In the genomic region with DNA sequence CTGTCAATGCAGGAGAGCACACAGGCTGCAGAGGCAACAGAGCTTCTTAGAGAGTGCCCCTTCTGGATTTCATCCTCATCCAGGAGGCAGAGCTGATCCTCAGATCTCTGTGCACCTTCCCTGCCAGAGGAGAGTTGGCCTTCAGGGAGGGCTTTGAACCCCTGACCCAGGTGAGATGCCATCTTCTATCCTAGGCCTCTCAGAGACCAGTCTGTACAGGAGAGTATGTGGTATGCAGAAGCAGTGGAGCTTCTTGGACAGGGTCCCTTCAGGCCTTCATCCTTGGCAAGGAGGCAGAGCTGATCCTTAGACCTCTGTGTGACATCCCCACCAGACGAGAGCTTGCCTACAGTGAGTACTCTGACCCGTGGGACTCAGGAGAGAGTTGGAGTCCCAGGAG, we compare ENCODE assay signal across 23 mouse cellular contexts.
"Had no signal": no experiment of that assay in that cellular context is flagged by ENCODE, and none has a peak within 500 bp of the region (broad histone marks: within the 10 kb centered on the region; RNA-seq: fewer than 3 reads in every experiment).

No protein-coding gene starts in this region.

- DNase-seq: kidney, adult 18-20 months; kidney, postnatal 25 days; layer of hippocampus, adult 9-11 months; liver; lung, adult 18-20 months; lung, postnatal 10 days; lung, postnatal 36 days; right cerebral cortex, adult 18-20 months; right cerebral cortex, postnatal 14 days; right cerebral cortex, postnatal 4 days; thymus, adult 18-20 months; thymus, postnatal 36 days had no signal

- H3K27me3 ChIP-seq: limb, embryonic 13.5 days; liver, embryonic 12.5 days; liver, embryonic 15.5 days; lung, embryonic 15.5 days; megakaryocyte, embryonic 14.5 days; neural tube, embryonic 12.5 days; neural tube, embryonic 15.5 days had no signal

- H3K9me3 ChIP-seq: megakaryocyte, embryonic 14.5 days had no signal

- H3K36me3 ChIP-seq: limb, embryonic 13.5 days; liver, embryonic 12.5 days; liver, embryonic 15.5 days; lung, embryonic 15.5 days; midbrain, embryonic 10.5 days; neural tube, embryonic 12.5 days; neural tube, embryonic 15.5 days had no signal

- H3K27ac ChIP-seq: kidney, postnatal 0 days; layer of hippocampus, adult 2 months; limb, embryonic 13.5 days; liver, embryonic 12.5 days; liver, embryonic 15.5 days; lung, embryonic 15.5 days; midbrain, embryonic 10.5 days; neural tube, embryonic 12.5 days; neural tube, embryonic 15.5 days had no signal

- H3K4me1 ChIP-seq: limb, embryonic 13.5 days; liver, embryonic 12.5 days; liver, embryonic 15.5 days; lung, embryonic 15.5 days; megakaryocyte, embryonic 14.5 days; midbrain, embryonic 10.5 days; neural tube, embryonic 12.5 days; neural tube, embryonic 15.5 days had no signal

- ATAC-seq: intestine, embryonic 16.5 days; liver, embryonic 12.5 days had no signal

- H3K4me3 ChIP-seq: layer of hippocampus, adult 2 months; limb, embryonic 13.5 days; liver, embryonic 12.5 days; liver, embryonic 15.5 days; lung, embryonic 15.5 days; megakaryocyte, embryonic 14.5 days; midbrain, embryonic 10.5 days; neural tube, embryonic 12.5 days; neural tube, embryonic 15.5 days had no signal

- H3K4me2 ChIP-seq: limb, embryonic 13.5 days; liver, embryonic 12.5 days; liver, embryonic 15.5 days; lung, embryonic 15.5 days; neural tube, embryonic 12.5 days; neural tube, embryonic 15.5 days had no signal

- H3K9ac ChIP-seq: limb, embryonic 13.5 days; liver, embryonic 12.5 days; liver, embryonic 15.5 days; lung, embryonic 15.5 days; neural tube, embryonic 12.5 days; neural tube, embryonic 15.5 days had no signal
